Mouse (Mus musculus) MEL (cell line): ENCODE results near the gene Card9. TPM values are rescaled to one million over a fixed set of nuclear protein-coding genes. Genes with fewer than 3 reads are reported as not detected.
A peak's percentile ranks its signal among the peaks of the same experiment; 100 is the strongest.

Source experiments
- DNase-seq: peaks from one replicate; pipeline ENCODE4 v3.0.0; 2011; ENCODE audit warnings: low read depth, low spot score
- H3K27ac ChIP-seq: 2 replicates; pipeline ENCODE4 v1.5.1; 2012; ENCODE audit warnings: low read depth, mild to moderate bottlenecking, control low read depth, low read length, moderate library complexity; ENCODE audit not compliant: control insufficient read depth
- H3K27me3 ChIP-seq, 2 experiments: fragments of 150-350 bp in 1 of 2; sonication (generic) in 1 of 2; 2 replicates each; pipeline ENCODE4 v1.6.1; 2012; ENCODE audit warnings: low read length in 2 of 2, mild to moderate bottlenecking in 2 of 2, improper control_type of control experiment in 1 of 2, moderate library complexity in 1 of 2; ENCODE audit not compliant: insufficient read depth in 2 of 2, control insufficient read depth in 1 of 2
- H3K36me3 ChIP-seq, 2 experiments: 2 replicates each; pipeline ENCODE4 v1.6.1; 2012 to 2014; ENCODE audit warnings: low read length in 2 of 2, improper control_type of control experiment in 1 of 2, inconsistent platforms in 1 of 2, mild to moderate bottlenecking in 1 of 2; ENCODE audit not compliant: insufficient read depth in 2 of 2, control insufficient read depth in 1 of 2
- H3K4me1 ChIP-seq, 2 experiments: fragments of 150-350 bp in 1 of 2; sonication (generic) in 1 of 2; 2 replicates each; pipeline ENCODE4 v1.6.1; 2012; ENCODE audit warnings: low read length in 2 of 2, improper control_type of control experiment in 1 of 2, mild to moderate bottlenecking in 1 of 2; ENCODE audit not compliant: insufficient read depth in 2 of 2, control insufficient read depth in 1 of 2
- H3K4me3 ChIP-seq, 2 experiments: fragments of 150-350 bp in 1 of 2; sonication (generic) in 1 of 2; 2 replicates each; pipeline ENCODE4 v1.5.1; 2012; ENCODE audit warnings: low read depth in 2 of 2, low read length in 2 of 2, mild to moderate bottlenecking in 2 of 2, moderate library complexity in 2 of 2, control low read depth in 1 of 2, improper control_type of control experiment in 1 of 2; ENCODE audit not compliant: control insufficient read depth in 1 of 2, insufficient read depth in 1 of 2
- H3K79me2 ChIP-seq: 2 replicates; pipeline ENCODE4 v1.6.1; 2012; ENCODE audit warnings: mild to moderate bottlenecking, low read length, moderate library complexity; ENCODE audit not compliant: control insufficient read depth, poor library complexity, insufficient read depth
- H3K9ac ChIP-seq: 2 replicates; pipeline ENCODE4 v1.6.1; 2012; ENCODE audit warnings: low read depth, mild to moderate bottlenecking, control low read depth, low read length, moderate library complexity; ENCODE audit not compliant: control insufficient read depth, poor library complexity, severe bottlenecking
- H3K9me3 ChIP-seq: fragments of 150-350 bp; sonication (generic); replicated peaks from 2 replicates; pipeline ENCODE4 v1.6.1; 2012; ENCODE audit warnings: mild to moderate bottlenecking, low read length, improper control_type of control experiment, moderate library complexity; ENCODE audit not compliant: insufficient read depth
- CHD2 ChIP-seq: IDR thresholded peaks from 2 replicates; pipeline ENCODE4 v1.6.1; 2011; ENCODE audit warnings: low read length, improper control_type of control experiment
- CTCF ChIP-seq, 3 experiments: IDR thresholded peaks in 2 of 3; conservative IDR thresholded peaks in 1 of 3; 2 replicates each; pipeline ENCODE4 v1.5.1; 2011 to 2012; ENCODE audit warnings: low read length in 3 of 3, low read depth in 2 of 3, mild to moderate bottlenecking in 2 of 3, improper control_type of control experiment in 1 of 3, inconsistent platforms in 1 of 3, mixed read lengths in 1 of 3, moderate library complexity in 1 of 3; ENCODE audit not compliant: control insufficient read depth in 1 of 3, insufficient read depth in 1 of 3, poor library complexity in 1 of 3, severe bottlenecking in 1 of 3
- E2F4 ChIP-seq: IDR thresholded peaks from 2 replicates; pipeline ENCODE4 v1.6.1; 2011; ENCODE audit warnings: low read depth, low read length, improper control_type of control experiment, borderline replicate concordance
- ELF1 ChIP-seq: IDR thresholded peaks from 2 replicates; pipeline ENCODE4 v1.6.1; 2014; ENCODE audit warnings: low read depth, mild to moderate bottlenecking, inconsistent platforms, low read length, improper control_type of control experiment, moderate library complexity
- EP300 ChIP-seq, 2 experiments: IDR thresholded peaks; 2 replicates each; pipeline ENCODE4 v1.6.1; 2011; ENCODE audit warnings: improper control_type of control experiment in 2 of 2, low read length in 2 of 2, low read depth in 1 of 2, mild to moderate bottlenecking in 1 of 2
- ETS1 ChIP-seq: IDR thresholded peaks from 2 replicates; pipeline ENCODE4 v1.6.1; 2012; ENCODE audit warnings: low read depth, mild to moderate bottlenecking, inconsistent platforms, low read length, improper control_type of control experiment, moderate library complexity
- GABPA ChIP-seq: IDR thresholded peaks from 2 replicates; pipeline ENCODE4 v1.6.1; 2012; ENCODE audit warnings: low read depth, mild to moderate bottlenecking, inconsistent platforms, low read length, improper control_type of control experiment, moderate library complexity
- MAFK ChIP-seq: IDR thresholded peaks from 2 replicates; pipeline ENCODE4 v1.6.1; 2011; ENCODE audit warnings: low read depth, mild to moderate bottlenecking, low read length, improper control_type of control experiment, borderline replicate concordance
- MAX ChIP-seq: IDR thresholded peaks from 2 replicates; pipeline ENCODE4 v1.6.1; 2011; ENCODE audit warnings: low read length, improper control_type of control experiment
- MEF2A ChIP-seq: IDR thresholded peaks from 2 replicates; pipeline ENCODE4 v1.6.1; 2014; ENCODE audit warnings: low read depth, mild to moderate bottlenecking, inconsistent platforms, low read length, improper control_type of control experiment; ENCODE audit not compliant: poor library complexity, insufficient replicate concordance, severe bottlenecking; ENCODE audit errors: extremely low read depth
- MXI1 ChIP-seq: IDR thresholded peaks from 2 replicates; pipeline ENCODE4 v1.6.1; 2011; ENCODE audit warnings: mild to moderate bottlenecking, low read depth, low read length, improper control_type of control experiment
- MYB ChIP-seq: IDR thresholded peaks from 2 replicates; pipeline ENCODE4 v1.6.1; 2011; ENCODE audit warnings: mild to moderate bottlenecking, low read depth, low read length, improper control_type of control experiment
- MYC ChIP-seq: IDR thresholded peaks from 2 replicates; pipeline ENCODE4 v1.6.1; 2011; ENCODE audit warnings: low read depth, mild to moderate bottlenecking, low read length, improper control_type of control experiment, moderate library complexity
- NRF1 ChIP-seq: IDR thresholded peaks from 2 replicates; pipeline ENCODE4 v1.6.1; 2014; ENCODE audit warnings: low read depth, mild to moderate bottlenecking, inconsistent platforms, low read length, improper control_type of control experiment, moderate library complexity; ENCODE audit not compliant: poor library complexity, insufficient read depth, severe bottlenecking
- POLR2AphosphoS2 ChIP-seq: IDR thresholded peaks from 2 replicates; pipeline ENCODE4 v1.6.1; 2011; ENCODE audit warnings: low read length, improper control_type of control experiment
- USF1 ChIP-seq: IDR thresholded peaks from 2 replicates; pipeline ENCODE4 v1.6.1; 2014; ENCODE audit warnings: low read depth, mild to moderate bottlenecking, inconsistent platforms, low read length, improper control_type of control experiment, moderate library complexity
- ZNF384 ChIP-seq: IDR thresholded peaks from 2 replicates; pipeline ENCODE4 v1.6.1; 2012; ENCODE audit warnings: low read depth, mild to moderate bottlenecking, inconsistent platforms, low read length, improper control_type of control experiment
- polyA plus RNA-seq, 2 experiments: library from polyadenylated mRNA; stranded (reverse) in 1 of 2; unstranded in 1 of 2; fragments of >175 nt in 1 of 2; fragments of >200 nt in 1 of 2; gene quantifications; 2 replicates each; pipeline versions ENCODE4 v1.2.1 to v1.2.4; 2012; ENCODE audit warnings: low replicate concordance in 2 of 2, low read depth in 1 of 2; ENCODE audit not compliant: insufficient read length in 2 of 2, insufficient read depth in 1 of 2, missing spikeins in 1 of 2
- total RNA-seq: library from RNA; depleted of rRNA; stranded (reverse); fragments of 300-350 nt; gene quantifications from 2 replicates; pipeline ENCODE4 v1.2.3, GENCODE M21; 2012; rRNA removed

Gene Card9
- total RNA-seq (0.16 and 0.35 TPM in 2 replicates), polyA plus RNA-seq (under 1 TPM in 1 of 2 experiments, not detected in 1; 0.72 TPM)

- Histone ChIP-seq H3K4me3 (no peak within 1 kb of the TSS), H3K27me3 (no peaks in the 10 kb centered on the region)
- TF ChIP-seq E2F4, result no peak
- TF ChIP-seq MYB, result no peak
- TF ChIP-seq MYC, result no peak
- no peak for TF ChIP-seq MAX
- no peak for TF ChIP-seq MEF2A
- TF ChIP-seq ELF1, result peak; percentile 49
- no peak; the same call in 1 of the 2 replicates for TF ChIP-seq POLR2AphosphoS2
- TF ChIP-seq, all 39 proteins: peak for 1
- Histone ChIP-seq H3K9ac (no peak within 1 kb of the TSS), H3K9me3 (no peaks in the 10 kb centered on the region), H3K27ac (no peak within 1 kb of the TSS), H3K4me1 (no peaks in the 10 kb centered on the region), H3K36me3 (peaks cover 0 to 2% of the 10 kb centered on the region in 2 experiments; a peak in 1 of 4 replicates), H3K79me2 (no peaks in the 10 kb centered on the region)
- peak; percentile 61 for DNase-seq
These were observed at the start of gene Card9 for GRCm38 (mm10) chr2:26360772-26361171. Gene Card9 (minus strand): TSS chr2:26360918.

- Histone ChIP-seq H3K4me1 (peaks cover 1 to 19% of the 10 kb centered on the region in 2 experiments; a peak in 3 of 4 replicates), H3K27ac (no peak overlapping the region), H3K36me3 (no peaks in the 10 kb centered on the region; a peak in 1 of 4 replicates), H3K9ac (no peak overlapping the region), H3K79me2 (peaks cover 18% of the 10 kb centered on the region), H3K4me3 (no peak overlapping the region), H3K9me3 (no peaks in the 10 kb centered on the region), H3K27me3 (no peaks in the 10 kb centered on the region)
- TF ChIP-seq MEF2A, result no peak
- peak in 2 of 3 experiments; percentile 4 to 17; a peak in 2 of 6 replicates for TF ChIP-seq CTCF (IDR thresholded peaks at IDR 0.05 in 2 of 3, conservative IDR thresholded peaks at IDR 0.05 in 1 of 3; ENCODE audit: control insufficient read depth in 1 of 3, insufficient read depth in 1 of 3, low read depth in 2 of 3, low read length in 3 of 3, poor library complexity in 1 of 3, severe bottlenecking in 1 of 3)
- no peak for TF ChIP-seq ELF1
- no peak for DNase-seq
These were observed 49.4 kb upstream of the Card9 start for GRCm38 (mm10) chr2:26410091-26410490.

- Histone ChIP-seq H3K4me1 (peaks cover 1 to 19% of the 10 kb centered on the region in 2 experiments; a peak in 3 of 4 replicates), H3K36me3 (no peaks in the 10 kb centered on the region; a peak in 1 of 4 replicates), H3K4me3 (no peak overlapping the region), H3K79me2 (peaks cover 18% of the 10 kb centered on the region), H3K27ac (no peak overlapping the region), H3K27me3 (no peaks in the 10 kb centered on the region), H3K9me3 (no peaks in the 10 kb centered on the region), H3K9ac (peak overlapping the region; percentile 46)
- DNase-seq, result no peak
- no peak for TF ChIP-seq USF1
- no peak for TF ChIP-seq MYB
- no peak for TF ChIP-seq ZNF384
- no peak for TF ChIP-seq MAX
- TF ChIP-seq GABPA, result no peak
- TF ChIP-seq EP300 (IDR thresholded peaks at IDR 0.05; ENCODE audit: low read depth in 1 of 2, low read length in 2 of 2), result no peak
- no peak for TF ChIP-seq NRF1
- no peak for TF ChIP-seq MXI1
- no peak for TF ChIP-seq MEF2A
- TF ChIP-seq ETS1, result no peak
- no peak for TF ChIP-seq MAFK
- no peak for TF ChIP-seq CHD2
These were observed 48.6 kb upstream of the Card9 start for GRCm38 (mm10) chr2:26409362-26409761.
